Mouse (Mus musculus): Measurements from ENCODE around the gene Ppp1r32. TPM values are rescaled to one million over a fixed set of nuclear protein-coding genes. Genes with fewer than 3 reads are reported as not detected.
A peak's percentile ranks its signal among the peaks of the same experiment; 100 is the strongest.

The Ppp1r32 gene
- polyA plus RNA-seq, 1 experiment: 0.84 TPM

GRCm38 (mm10) chr19:10459907-10460306 lies 22.8 kb downstream of the Ppp1r32 start:
- peak in 1 of 2 experiments; percentile 52 for DNase-seq (ENCODE audit: extremely low spot score in 1 of 2, low spot score in 1 of 2)

DNA sequence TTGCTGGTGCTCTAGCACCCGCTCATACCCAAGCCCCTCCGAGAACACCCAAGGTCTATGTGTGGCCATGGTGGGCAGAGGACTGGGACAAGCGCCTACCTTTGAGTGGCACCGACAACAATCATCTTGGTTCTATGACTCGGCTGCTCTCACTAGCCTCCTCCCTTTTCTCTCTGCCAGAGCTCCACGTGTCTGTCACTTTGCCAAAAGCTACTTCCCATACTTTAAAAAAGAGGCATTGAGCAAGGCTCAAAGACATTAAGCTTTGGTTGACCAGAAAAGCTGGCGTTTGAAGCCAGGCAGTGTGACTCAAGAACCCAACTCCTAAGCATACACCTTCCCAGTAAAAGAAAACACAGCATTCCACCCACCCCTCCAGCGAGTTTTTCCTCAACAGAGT lies 24.6 kb downstream of the Ppp1r32 start:
- DNase-seq (ENCODE audit: extremely low spot score in 1 of 2, low spot score in 1 of 2): peak in 1 of 2 experiments; percentile 76

- no peak for DNase-seq (ENCODE audit: extremely low spot score in 1 of 2, low spot score in 1 of 2)
Observed at GRCm38 (mm10) chr19:10457484-10457800, 25.3 kb downstream of the Ppp1r32 start.

DNA sequence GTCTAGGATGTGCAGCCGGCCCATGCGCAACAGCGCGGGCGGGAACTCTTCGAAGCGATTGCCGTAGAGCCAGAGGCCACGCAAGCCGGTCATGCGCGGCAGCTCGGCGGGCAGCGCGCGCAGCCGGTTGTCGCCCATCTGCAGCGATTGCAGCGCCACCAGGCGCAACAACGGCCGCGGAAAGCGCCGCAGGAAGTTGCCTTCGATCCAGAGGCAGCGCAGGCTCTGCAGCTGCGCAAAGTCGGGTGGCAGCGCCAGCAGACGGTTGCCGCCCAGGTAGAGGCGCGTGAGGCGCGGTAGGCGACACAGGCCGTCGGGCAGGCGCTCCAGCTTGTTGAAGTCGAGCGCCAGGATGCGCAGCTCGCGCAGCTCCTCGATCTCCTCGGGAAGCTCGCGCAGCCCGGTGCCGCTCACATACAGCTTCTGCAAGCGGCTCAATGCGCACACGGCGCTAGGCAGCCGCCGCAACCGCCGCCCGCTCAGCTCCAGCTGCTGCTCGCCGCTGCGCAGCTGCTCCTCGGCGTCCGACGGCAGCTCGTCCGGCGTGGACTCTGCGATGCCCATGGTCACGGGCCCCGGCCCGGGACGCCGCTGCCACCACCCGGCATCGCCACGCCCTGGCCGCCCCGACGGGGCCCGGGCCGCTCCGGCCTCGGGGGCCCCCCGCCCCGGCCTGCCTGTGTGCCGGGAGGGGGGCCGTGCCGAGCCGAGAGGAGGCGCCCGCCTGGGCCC lies 25.8 kb downstream of the Ppp1r32 start, which contains the start of gene Lrrc10b:
Gene Lrrc10b, minus strand, starts transcription at position 722 of the 732 bp plus-strand sequence.
- DNase-seq (ENCODE audit: extremely low spot score in 1 of 2, low spot score in 1 of 2): peak in 1 of 2 experiments; percentile 67

GRCm38 (mm10) chr19:10455437-10455806 lies 27.3 kb downstream of the Ppp1r32 start:
- DNase-seq (ENCODE audit: extremely low spot score in 1 of 2, low spot score in 1 of 2): no peak

- no peak for DNase-seq (ENCODE audit: extremely low spot score in 1 of 2, low spot score in 1 of 2)
Observed at GRCm38 (mm10) chr19:10454718-10455436, 27.9 kb downstream of the Ppp1r32 start.

GRCm38 (mm10) chr19:10449708-10450107 lies 33.0 kb downstream of the Ppp1r32 start:
- DNase-seq (ENCODE audit: extremely low spot score in 1 of 2, low spot score in 1 of 2): peak; percentile 64 to 94

GRCm38 (mm10) chr19:10449190-10449589 lies 33.5 kb downstream of the Ppp1r32 start:
- DNase-seq (ENCODE audit: extremely low spot score in 1 of 2, low spot score in 1 of 2): no peak

DNA sequence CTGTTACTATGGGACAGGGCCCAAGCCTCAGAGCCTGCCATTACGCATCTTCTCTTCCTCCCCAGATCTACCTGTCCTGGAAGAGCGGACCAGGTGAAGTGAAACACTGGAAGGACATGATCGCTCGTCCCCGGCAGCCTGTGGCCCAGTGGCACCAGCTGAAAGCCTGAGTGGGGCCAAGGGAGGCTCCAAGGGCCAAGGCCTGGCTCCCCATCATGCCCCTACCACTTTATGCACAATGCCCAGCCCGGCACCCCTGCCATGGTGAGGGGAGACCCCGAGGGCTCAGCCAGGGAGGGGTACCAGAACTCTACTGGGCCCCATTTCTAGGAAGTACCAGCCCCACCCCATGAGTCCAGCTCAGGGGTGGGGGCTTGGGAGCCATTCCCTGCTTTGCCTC lies 34.5 kb downstream of the Ppp1r32 start:
- DNase-seq (ENCODE audit: extremely low spot score in 1 of 2, low spot score in 1 of 2): no peak

- no peak for DNase-seq (ENCODE audit: extremely low spot score in 1 of 2, low spot score in 1 of 2)
Observed at GRCm38 (mm10) chr19:10444685-10445369, 37.9 kb downstream of the Ppp1r32 start.

GRCm38 (mm10) chr19:10437521-10437920 lies 45.2 kb downstream of the Ppp1r32 start:
- no peak for DNase-seq (ENCODE audit: extremely low spot score in 1 of 2, low spot score in 1 of 2)

GRCm38 (mm10) chr19:10436726-10437125 lies 46.0 kb downstream of the Ppp1r32 start:
- DNase-seq (ENCODE audit: extremely low spot score in 1 of 2, low spot score in 1 of 2): no peak

DNA sequence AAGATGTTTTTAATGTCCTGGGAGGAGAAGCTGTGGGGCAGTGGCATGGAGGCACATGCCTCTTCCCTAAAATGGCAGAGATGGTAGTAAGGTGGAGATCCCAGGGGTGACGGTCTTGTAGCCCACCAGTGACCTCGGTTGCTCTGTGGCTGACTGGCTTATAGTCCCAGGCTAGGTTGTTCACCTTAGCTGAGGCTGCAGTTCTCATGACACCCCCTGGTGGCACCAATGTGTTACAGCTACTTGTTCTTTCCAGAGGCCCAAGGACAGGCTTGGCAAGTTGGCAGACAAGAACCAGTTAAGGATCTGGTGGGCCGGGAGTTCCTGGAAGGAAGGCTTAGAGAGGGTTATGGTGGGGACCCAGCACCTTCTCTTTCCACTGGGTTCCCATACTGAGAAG lies 46.8 kb downstream of the Ppp1r32 start:
- peak; percentile 54 to 86 for DNase-seq (ENCODE audit: extremely low spot score in 1 of 2, low spot score in 1 of 2)

- no peak for DNase-seq (ENCODE audit: extremely low spot score in 1 of 2, low spot score in 1 of 2)
Observed at GRCm38 (mm10) chr19:10434927-10435326, 47.8 kb downstream of the Ppp1r32 start.

- peak in 1 of 2 experiments; percentile 61 for DNase-seq (ENCODE audit: extremely low spot score in 1 of 2, low spot score in 1 of 2)
Observed at GRCm38 (mm10) chr19:10433879-10434540, 48.7 kb downstream of the Ppp1r32 start.

DNA sequence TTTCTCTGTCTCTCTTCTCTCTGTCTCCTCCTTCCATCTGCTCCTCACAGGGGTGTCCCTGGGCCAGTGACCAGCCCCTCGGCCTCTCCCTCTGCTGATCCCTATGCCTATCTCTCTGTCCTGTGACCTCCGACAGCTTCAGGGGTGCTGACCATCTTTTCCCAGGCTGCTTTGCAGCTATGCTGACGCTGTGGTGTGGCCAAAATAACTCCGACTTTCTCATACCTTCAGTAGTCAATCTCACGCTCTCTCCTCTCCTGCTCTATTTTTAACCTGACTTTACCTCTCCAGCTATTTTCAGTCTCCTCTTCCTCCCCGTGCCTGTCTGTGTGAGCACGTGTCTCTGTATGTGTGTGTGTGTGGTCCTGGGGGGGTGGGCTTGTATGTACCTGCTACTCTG lies 49.5 kb downstream of the Ppp1r32 start:
- no peak for DNase-seq (ENCODE audit: extremely low spot score in 1 of 2, low spot score in 1 of 2)

GRCm38 (mm10) chr19:10431841-10432240 lies 50.9 kb downstream of the Ppp1r32 start:
- no peak for DNase-seq (ENCODE audit: extremely low spot score in 1 of 2, low spot score in 1 of 2)

DNA sequence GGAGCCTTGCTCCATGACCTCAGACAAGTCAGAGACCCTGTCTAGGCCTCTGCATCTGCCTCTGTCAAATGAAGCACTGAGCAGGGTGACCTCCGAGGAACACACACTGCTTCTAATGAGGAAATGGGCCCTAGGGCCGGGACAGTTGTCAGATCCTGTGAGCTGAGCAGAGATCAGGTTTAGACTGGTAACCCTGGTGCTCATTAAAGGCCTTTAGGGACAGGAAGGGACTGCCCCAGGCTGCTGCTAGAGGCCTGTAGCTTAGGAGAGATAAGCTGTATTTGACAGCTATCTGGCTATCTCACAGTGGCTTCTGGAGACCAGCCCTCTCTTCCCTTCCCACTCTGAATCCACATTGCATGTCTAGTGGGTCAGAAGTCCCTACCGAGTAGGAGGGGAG lies 51.3 kb downstream of the Ppp1r32 start:
- DNase-seq (ENCODE audit: extremely low spot score in 1 of 2, low spot score in 1 of 2): no peak

- no peak for DNase-seq (ENCODE audit: extremely low spot score in 1 of 2, low spot score in 1 of 2)
Observed at GRCm38 (mm10) chr19:10429371-10429770, 53.4 kb downstream of the Ppp1r32 start.

DNA sequence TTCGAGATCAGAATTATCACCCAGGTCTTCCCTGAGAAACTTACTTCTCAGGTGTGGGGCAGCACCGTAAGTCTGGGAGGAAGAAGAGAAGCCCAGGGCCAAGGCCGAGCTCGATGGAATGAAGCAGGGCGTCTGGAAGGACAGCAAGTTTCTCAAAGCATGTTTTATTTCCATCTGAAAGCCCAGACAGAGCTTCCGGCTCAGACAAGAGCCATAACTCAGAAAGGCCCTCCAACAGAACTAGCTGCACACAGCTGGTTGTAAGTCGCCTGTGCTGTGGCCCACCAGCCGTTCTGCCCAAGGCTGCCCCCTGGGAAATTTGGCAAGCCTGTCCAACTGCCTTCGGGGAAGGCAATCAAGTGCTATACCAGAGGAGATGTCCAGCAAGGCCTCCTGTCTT lies 55.3 kb downstream of the Ppp1r32 start:
- no peak for DNase-seq (ENCODE audit: extremely low spot score in 1 of 2, low spot score in 1 of 2)

DNA sequence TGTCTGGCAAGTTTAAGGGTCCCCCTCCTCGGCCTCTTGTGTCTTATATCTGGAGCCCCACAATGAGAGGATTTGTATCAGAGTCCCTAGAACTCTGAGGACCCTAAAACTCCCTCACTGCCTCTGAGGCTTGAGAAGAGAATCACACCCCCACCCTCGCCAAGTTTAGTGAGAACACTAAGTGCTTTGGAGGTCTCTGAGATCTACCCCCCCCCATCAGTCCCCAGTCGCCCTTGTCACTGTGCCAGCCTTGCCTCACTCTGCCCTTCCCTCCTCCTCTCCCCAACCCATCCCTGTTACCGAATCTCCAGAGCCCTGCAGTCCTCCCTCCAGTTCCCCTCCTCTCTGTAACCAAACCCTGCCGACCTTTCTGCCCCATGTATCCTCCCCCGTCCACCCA lies 55.9 kb downstream of the Ppp1r32 start:
- no peak for DNase-seq (ENCODE audit: extremely low spot score in 1 of 2, low spot score in 1 of 2)
